Comparison of ENCODE assay signal across 9 mouse cellular contexts in the genomic region with DNA sequence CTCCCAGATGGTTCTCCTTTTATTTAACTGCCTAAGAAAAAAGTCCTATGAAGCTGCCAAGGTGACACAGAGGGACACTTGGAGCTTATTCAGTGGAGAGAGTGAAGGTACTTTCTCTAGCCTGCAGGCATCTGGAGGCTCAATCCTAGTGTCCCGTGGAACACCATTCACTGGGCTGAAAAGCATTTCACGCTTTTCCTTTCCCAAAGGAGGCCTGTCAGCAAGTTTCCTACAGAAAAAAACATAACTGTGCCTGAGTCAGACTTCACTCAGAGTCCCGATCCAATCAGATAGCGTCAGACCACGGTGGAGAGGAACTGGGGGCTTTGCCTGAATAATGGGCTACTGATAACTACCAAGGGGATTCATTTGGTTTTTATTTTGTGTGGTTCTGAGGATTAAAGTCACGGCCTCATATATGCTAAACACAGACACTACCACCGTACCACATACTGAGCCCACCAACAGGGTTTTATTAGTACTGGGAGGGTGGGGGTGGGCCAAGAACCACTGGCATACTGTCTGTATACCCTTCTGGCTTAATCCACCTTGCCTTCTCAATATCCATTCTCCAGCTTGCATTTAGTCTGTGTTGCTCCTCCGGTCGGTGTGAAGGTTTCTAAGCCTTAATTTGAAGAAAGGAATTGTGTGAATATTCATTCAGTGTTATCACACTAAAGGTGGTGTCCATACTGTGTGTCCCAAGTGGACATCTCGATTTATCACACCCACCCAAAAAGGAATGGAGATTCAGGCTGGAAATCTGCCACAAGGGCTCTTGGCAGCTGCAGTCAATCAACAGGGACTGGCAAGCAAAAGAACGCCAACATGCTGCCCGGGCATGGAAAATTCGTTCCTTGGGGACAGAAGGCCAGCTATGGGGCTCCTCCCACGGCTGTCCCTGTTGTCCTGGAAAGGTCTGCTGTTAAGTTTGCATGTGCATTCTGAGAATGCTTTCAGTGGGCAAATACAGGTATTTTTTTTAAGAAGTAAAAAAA.
DNase-seq lines count a peak whose midpoint lies in the region; ATAC-seq and TF ChIP-seq lines count a peak whose summit lies in the region.
"Had no signal": no experiment of that assay in that cellular context is flagged by ENCODE, and none has a peak within 500 bp of the region (broad histone marks: within the 10 kb centered on the region; RNA-seq: fewer than 3 reads in every experiment).

No protein-coding gene starts in this region.

- no peak overlapping the region for H3K4me3 ChIP-seq in left cerebral cortex, adult 2 months
- no peak overlapping the region for H3K4me3 ChIP-seq in midbrain, postnatal 0 days (ENCODE audit: low read depth, low read length)
- no peak overlapping the region for H3K4me3 ChIP-seq in kidney, embryonic 15.5 days (replicated peaks)
- H3K4me3 ChIP-seq: lung, embryonic 15.5 days had no signal

- peak; percentile 31; the same call in 1 of the 2 replicates for ATAC-seq in midbrain, postnatal 0 days (ENCODE audit: low FRiP score)
- no peak for ATAC-seq in kidney, embryonic 15.5 days (replicated peaks; ENCODE audit: low FRiP score)

- no peaks in the 10 kb centered on the region for H3K9me3 ChIP-seq in midbrain, postnatal 0 days (ENCODE audit: low read length)
- no peaks in the 10 kb centered on the region for H3K9me3 ChIP-seq in kidney, embryonic 15.5 days (replicated peaks)
- H3K9me3 ChIP-seq: lung, embryonic 15.5 days had no signal

- 19% methylated on average over 14 of the region's 14 CpGs for WGBS in midbrain, postnatal 0 days
- WGBS in kidney, embryonic 15.5 days: 72% methylated on average over 14 of the region's 14 CpGs

- peak overlapping the region; percentile 10; the same call in 1 of the 2 replicates for H3K27ac ChIP-seq in left cerebral cortex, adult 2 months
- peak overlapping the region; percentile 62 for H3K27ac ChIP-seq in midbrain, postnatal 0 days (ENCODE audit: low read depth, low read length)
- no peak overlapping the region for H3K27ac ChIP-seq in kidney, embryonic 15.5 days
- H3K27ac ChIP-seq: lung, embryonic 15.5 days had no signal

- no peaks in the 10 kb centered on the region for H3K27me3 ChIP-seq in midbrain, postnatal 0 days (ENCODE audit: insufficient read depth, low read length)
- H3K27me3 ChIP-seq in kidney, embryonic 15.5 days: no peaks in the 10 kb centered on the region
- H3K27me3 ChIP-seq: lung, embryonic 15.5 days had no signal

- H3K4me2 ChIP-seq in midbrain, postnatal 0 days (ENCODE audit: low read depth, low read length, poor library complexity, severe bottlenecking): no peak overlapping the region
- H3K4me2 ChIP-seq in kidney, embryonic 15.5 days: no peak overlapping the region
- H3K4me2 ChIP-seq: lung, embryonic 15.5 days had no signal

- TF ChIP-seq CTCF in left cerebral cortex, adult 2 months (IDR thresholded peaks at IDR 0.05): no peak
- no peak for TF ChIP-seq CTCF in midbrain, postnatal 0 days (IDR thresholded peaks at IDR 0.05)

- no peak overlapping the region for H3K9ac ChIP-seq in midbrain, postnatal 0 days (replicated peaks; ENCODE audit: low read length, poor library complexity, severe bottlenecking)
- no peak overlapping the region for H3K9ac ChIP-seq in kidney, embryonic 15.5 days
- H3K9ac ChIP-seq: lung, embryonic 15.5 days had no signal

- no peaks in the 10 kb centered on the region for H3K4me1 ChIP-seq in midbrain, postnatal 0 days (ENCODE audit: insufficient read depth, low read length)
- H3K4me1 ChIP-seq in kidney, embryonic 15.5 days: no peaks in the 10 kb centered on the region
- H3K4me1 ChIP-seq: lung, embryonic 15.5 days had no signal

- DNase-seq in left cerebral cortex, adult 2 months (ENCODE audit: extremely low spot score in 1 of 2, low spot score in 2 of 2): no peak
- DNase-seq in left cerebral cortex, adult 11 months (ENCODE audit: low spot score): no peak
- DNase-seq in cerebellum, postnatal 14 days: peak; percentile 89
- DNase-seq in heart, postnatal 25 days (ENCODE audit: low spot score): peak; percentile 17
- DNase-seq in midbrain, postnatal 0 days (ENCODE audit: low spot score): peak; percentile 64
- DNase-seq in T-cell, adult 2 months (ENCODE audit: low spot score): no peak
- no peak for DNase-seq in left cerebral cortex, adult 18-20 months (ENCODE audit: low spot score in 2 of 2)

- H3K36me3 ChIP-seq in midbrain, postnatal 0 days (ENCODE audit: insufficient read depth, low read length): no peaks in the 10 kb centered on the region
- H3K36me3 ChIP-seq in kidney, embryonic 15.5 days: no peaks in the 10 kb centered on the region
- H3K36me3 ChIP-seq: lung, embryonic 15.5 days had no signal

- intact Hi-C loops in left cerebral cortex, adult 2 months (cut with DNase I): no loop called here
- intact Hi-C loops in heart, postnatal 25 days (cut with DNase I): no loop called here

Comparison
In these comparisons a context has a peak if more than half of its experiments do, and no peak if none do; other contexts are left out.
1. DNase-seq: peak in cerebellum, postnatal 14 days (2 of 2), heart, postnatal 25 days (single experiment) and midbrain, postnatal 0 days (single experiment); none in left cerebral cortex, adult 2 months (0 of 2), left cerebral cortex, adult 11 months (single experiment), T-cell, adult 2 months (single experiment) and left cerebral cortex, adult 18-20 months (0 of 2).